ENCODE assay signal across 20 mouse cellular contexts in genomic region chr9:27464006-27464405, GRCm38 (mm10).
DNase-seq lines count a peak whose midpoint lies in the region; ATAC-seq lines count a peak whose summit lies in the region.
"Had no signal": no experiment of that assay in that cellular context is flagged by ENCODE, and none has a peak within 500 bp of the region (broad histone marks: within the 10 kb centered on the region; RNA-seq: fewer than 3 reads in every experiment).

No protein-coding gene starts in this region.

- peak; percentile 62; the same call in 1 of the 2 replicates for ATAC-seq in frontal cortex, adult (ENCODE audit: low TSS enrichment)
- ATAC-seq: activated CD4-positive, CD25-positive, alpha-beta regulatory T cell, adult 4 months; CD4-positive, CD25-positive, alpha-beta regulatory T cell, adult 4 months; Patski had no signal

- no peak for DNase-seq in frontal cortex, postnatal 10 days (ENCODE audit: low spot score in 2 of 2)
- DNase-seq in right cerebral cortex, adult 18-20 months, result peak; percentile 9
- no peak for DNase-seq in right cerebral cortex, postnatal 4 days
- DNase-seq in brain, adult 2 months (ENCODE audit: low read depth, low spot score), result peak; percentile 48
- no peak for DNase-seq in cerebellum, postnatal 10 days
- DNase-seq: adrenal gland, adult 2 months; adrenal gland, adult 8-10 months; adrenal gland, postnatal 10 days; adrenal gland, postnatal 14 days; adrenal gland, postnatal 25 days; adrenal gland, postnatal 36 days; B cell, adult 2 months; cerebellum, adult 11 months; cerebellum, adult 11-12 months; cerebellum, adult 18-20 months; cerebellum, adult 2 months had no signal

Comparison
In these comparisons a context has a peak if more than half of its experiments do, and no peak if none do; other contexts are left out.
1. DNase-seq: peak in right cerebral cortex, adult 18-20 months (single experiment) and brain, adult 2 months (single experiment); none in frontal cortex, postnatal 10 days (0 of 2), right cerebral cortex, postnatal 4 days (single experiment) and cerebellum, postnatal 10 days (0 of 2).